Mouse (Mus musculus): ENCODE results near the gene Arel1. TPM values are rescaled to one million over a fixed set of nuclear protein-coding genes. Genes with fewer than 3 reads are reported as not detected.

The Arel1 gene
- polyA plus RNA-seq, 1 experiment from 2014 or later, result 17.1 TPM

DNA sequence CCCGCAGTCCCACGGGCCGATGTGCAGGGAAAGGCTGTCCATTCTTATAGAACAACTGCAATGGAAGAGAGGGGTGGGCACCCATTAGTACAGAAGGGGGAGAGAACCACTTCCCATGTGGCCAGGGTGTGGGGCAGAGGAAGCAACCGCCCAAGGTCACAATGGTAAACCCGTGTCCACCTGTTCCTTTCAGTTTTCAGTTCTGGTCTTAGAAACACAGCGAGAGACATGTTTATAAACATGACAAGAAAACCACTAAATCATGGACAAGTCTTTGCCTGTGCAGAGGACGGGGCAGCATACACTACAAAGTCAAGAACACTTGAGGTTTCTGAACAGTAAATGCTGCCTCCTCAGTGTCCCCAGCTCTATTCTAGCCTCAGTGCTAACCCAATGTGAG is 30.4 kb downstream of the Arel1 start:
- no peak overlapping the region for H3K9ac ChIP-seq
- H3K4me1 ChIP-seq (ENCODE audit: insufficient read depth), result no peaks in the 10 kb centered on the region
- H3K36me3 ChIP-seq (ENCODE audit: insufficient read depth), result peaks cover 40% of the 10 kb centered on the region
- DNase-seq, result no peak
- WGBS, result 73% methylated on average over 7 of the region's 7 CpGs
- no peak overlapping the region for H3K4me2 ChIP-seq
- no peaks in the 10 kb centered on the region for H3K9me3 ChIP-seq (ENCODE audit: low read depth, low read length)
- H3K27ac ChIP-seq (ENCODE audit: low read depth), result no peak overlapping the region
- TF ChIP-seq CTCF (IDR thresholded peaks at IDR 0.05; ENCODE audit: low read depth), result no peak
- ATAC-seq (ENCODE audit: insufficient read depth), result no peak
- H3K4me3 ChIP-seq (ENCODE audit: low read depth, low read length), result no peak overlapping the region
- H3K27me3 ChIP-seq (ENCODE audit: insufficient read depth, low read length), result no peaks in the 10 kb centered on the region

DNA sequence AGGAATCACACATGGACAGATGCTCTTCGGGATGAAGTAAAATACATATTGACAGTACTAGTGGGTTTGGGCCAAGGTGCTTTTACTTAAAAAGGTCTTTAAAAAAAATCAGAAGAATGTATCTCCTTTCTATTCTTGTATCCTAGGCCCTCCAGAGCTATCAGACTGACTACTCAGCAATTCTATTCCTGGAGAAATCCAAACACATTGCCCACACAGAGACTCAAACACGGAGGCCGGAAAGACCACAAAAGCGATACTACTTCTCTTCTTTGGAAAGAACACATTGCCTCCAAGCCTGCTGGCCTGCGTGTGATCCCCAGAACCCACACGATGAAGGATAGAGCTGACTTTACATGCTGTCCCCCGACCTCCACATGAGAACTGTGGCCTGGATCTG is 31.6 kb downstream of the Arel1 start:
- Histone ChIP-seq H3K9me3 (ENCODE audit: low read depth, low read length) (no peaks in the 10 kb centered on the region), H3K27me3 (ENCODE audit: insufficient read depth, low read length) (no peaks in the 10 kb centered on the region), H3K4me1 (ENCODE audit: insufficient read depth) (no peaks in the 10 kb centered on the region), H3K27ac (ENCODE audit: low read depth) (no peak overlapping the region), H3K4me2 (no peak overlapping the region), H3K36me3 (ENCODE audit: insufficient read depth) (peaks cover 51% of the 10 kb centered on the region), H3K9ac (no peak overlapping the region), H3K4me3 (ENCODE audit: low read depth, low read length) (no peak overlapping the region)
- TF ChIP-seq CTCF (IDR thresholded peaks at IDR 0.05; ENCODE audit: low read depth), result no peak
- DNase-seq, result no peak
- no peak for ATAC-seq (ENCODE audit: insufficient read depth)
- 92% methylated on average over 7 of the region's 7 CpGs for WGBS

DNA sequence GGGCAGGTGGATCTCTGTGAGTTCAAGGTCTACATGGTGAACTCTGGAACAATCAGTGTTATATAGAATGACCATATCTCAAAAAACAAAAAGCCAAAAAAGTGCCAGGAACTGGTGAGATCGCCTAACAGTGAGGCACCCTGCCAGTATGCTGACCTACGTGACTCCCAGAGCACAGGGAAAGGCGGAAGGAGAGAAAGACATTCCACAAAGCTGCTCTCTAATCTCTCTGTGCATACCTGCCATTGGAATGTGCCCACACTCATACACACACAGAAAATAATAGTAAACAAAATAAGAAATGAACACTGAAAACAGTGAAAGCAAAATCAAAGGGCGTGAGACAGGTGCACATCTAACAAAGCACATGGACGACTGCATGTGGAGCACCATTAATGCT is 35.4 kb downstream of the Arel1 start:
- no peak for DNase-seq
- H3K36me3 ChIP-seq (ENCODE audit: insufficient read depth), result peaks cover 59% of the 10 kb centered on the region
- H3K4me2 ChIP-seq, result no peak overlapping the region
- 83% methylated on average over 5 of the region's 5 CpGs for WGBS
- no peaks in the 10 kb centered on the region for H3K4me1 ChIP-seq (ENCODE audit: insufficient read depth)
- H3K4me3 ChIP-seq (ENCODE audit: low read depth, low read length), result no peak overlapping the region
- H3K9ac ChIP-seq, result no peak overlapping the region
- no peaks in the 10 kb centered on the region for H3K27me3 ChIP-seq (ENCODE audit: insufficient read depth, low read length)
- no peak for ATAC-seq (ENCODE audit: insufficient read depth)
- TF ChIP-seq CTCF (IDR thresholded peaks at IDR 0.05; ENCODE audit: low read depth), result no peak
- H3K27ac ChIP-seq (ENCODE audit: low read depth), result no peak overlapping the region
- no peaks in the 10 kb centered on the region for H3K9me3 ChIP-seq (ENCODE audit: low read depth, low read length)

DNA sequence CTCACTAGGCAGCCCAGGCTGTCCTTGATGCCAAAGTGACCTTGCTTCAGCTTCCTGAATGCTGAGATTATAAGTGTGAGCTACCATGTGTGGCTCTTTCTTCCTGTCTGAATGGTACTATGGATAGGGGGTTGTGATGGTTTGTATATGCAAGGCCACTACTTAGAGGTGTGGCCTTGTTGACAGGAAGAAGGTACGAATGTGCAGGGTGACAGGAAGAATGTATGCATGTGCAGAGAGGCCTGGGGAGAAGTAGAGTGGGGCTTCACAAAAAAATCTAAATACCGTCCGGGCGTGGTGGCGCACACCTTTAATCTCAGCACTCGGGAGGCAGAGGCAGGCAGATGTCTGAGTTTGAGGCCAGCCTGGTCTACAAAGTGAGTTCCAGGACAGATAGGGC is 38.5 kb downstream of the Arel1 start:
- no peak overlapping the region for H3K4me3 ChIP-seq (ENCODE audit: low read depth, low read length)
- H3K36me3 ChIP-seq (ENCODE audit: insufficient read depth), result peaks cover 62% of the 10 kb centered on the region
- H3K9ac ChIP-seq, result no peak overlapping the region
- WGBS, result 95% methylated on average over 6 of the region's 6 CpGs
- no peaks in the 10 kb centered on the region for H3K9me3 ChIP-seq (ENCODE audit: low read depth, low read length)
- ATAC-seq (ENCODE audit: insufficient read depth), result no peak
- no peak overlapping the region for H3K4me2 ChIP-seq
- no peaks in the 10 kb centered on the region for H3K4me1 ChIP-seq (ENCODE audit: insufficient read depth)
- H3K27ac ChIP-seq (ENCODE audit: low read depth), result no peak overlapping the region
- no peak for TF ChIP-seq CTCF (IDR thresholded peaks at IDR 0.05; ENCODE audit: low read depth)
- H3K27me3 ChIP-seq (ENCODE audit: insufficient read depth, low read length), result no peaks in the 10 kb centered on the region
- no peak for DNase-seq

DNA sequence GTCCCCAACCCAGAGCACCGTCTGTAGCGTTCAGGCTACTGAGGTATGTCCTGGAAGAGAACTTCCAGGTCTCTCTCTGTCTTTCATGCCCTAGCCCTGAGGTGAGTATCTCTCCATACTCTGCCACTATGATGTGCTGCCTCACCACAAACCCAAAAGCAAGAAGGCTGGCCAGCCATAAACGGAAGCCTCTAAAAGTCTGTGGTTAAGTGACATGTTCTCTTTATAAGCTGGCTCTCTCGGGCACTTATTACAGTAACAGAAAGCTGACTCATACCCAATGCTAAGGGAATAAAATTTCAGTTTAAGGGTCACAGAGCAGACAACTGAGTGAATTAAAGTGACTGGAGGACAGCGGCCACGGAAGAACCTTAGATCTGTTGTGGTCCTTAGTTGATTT is 44.2 kb downstream of the Arel1 start:
- H3K4me2 ChIP-seq, result no peak overlapping the region
- no peaks in the 10 kb centered on the region for H3K4me1 ChIP-seq (ENCODE audit: insufficient read depth)
- DNase-seq (no peak), ATAC-seq (ENCODE audit: insufficient read depth) (no peak)
- TF ChIP-seq CTCF (IDR thresholded peaks at IDR 0.05; ENCODE audit: low read depth), result no peak
- H3K27ac ChIP-seq (ENCODE audit: low read depth), result no peak overlapping the region
- H3K9ac ChIP-seq, result no peak overlapping the region
- H3K9me3 ChIP-seq (ENCODE audit: low read depth, low read length), result no peaks in the 10 kb centered on the region
- no peaks in the 10 kb centered on the region for H3K27me3 ChIP-seq (ENCODE audit: insufficient read depth, low read length)
- H3K4me3 ChIP-seq (ENCODE audit: low read depth, low read length), result no peak overlapping the region
- 94% methylated on average over 6 of the region's 6 CpGs for WGBS
- peaks cover 76% of the 10 kb centered on the region for H3K36me3 ChIP-seq (ENCODE audit: insufficient read depth)

DNA sequence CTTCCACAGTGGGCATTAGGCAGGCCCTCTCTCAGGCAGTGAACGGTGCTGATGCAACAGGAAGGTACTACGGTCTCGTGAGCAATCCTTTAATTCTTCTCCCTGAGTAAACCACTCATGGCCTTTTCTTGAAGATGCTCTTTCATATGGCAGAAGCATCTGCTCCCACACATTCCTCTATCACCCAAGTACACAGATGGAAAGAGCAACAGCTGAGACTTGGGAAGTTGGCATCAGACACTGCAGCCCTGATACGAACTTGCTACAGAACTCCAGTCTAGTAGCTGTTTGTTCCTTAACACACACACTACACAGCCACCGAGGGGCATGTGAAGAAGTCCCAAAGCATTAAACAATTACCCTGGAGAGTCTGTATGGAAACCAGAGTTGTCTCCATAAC is 46.4 kb downstream of the Arel1 start:
- Histone ChIP-seq H3K4me3 (ENCODE audit: low read depth, low read length) (no peak overlapping the region), H3K9me3 (ENCODE audit: low read depth, low read length) (no peaks in the 10 kb centered on the region), H3K4me2 (no peak overlapping the region), H3K27me3 (ENCODE audit: insufficient read depth, low read length) (no peaks in the 10 kb centered on the region), H3K4me1 (ENCODE audit: insufficient read depth) (no peaks in the 10 kb centered on the region), H3K27ac (ENCODE audit: low read depth) (no peak overlapping the region), H3K9ac (no peak overlapping the region), H3K36me3 (ENCODE audit: insufficient read depth) (peaks cover 74% of the 10 kb centered on the region)
- 87% methylated on average over 5 of the region's 5 CpGs for WGBS
- DNase-seq (no peak), ATAC-seq (ENCODE audit: insufficient read depth) (no peak)
- TF ChIP-seq CTCF (IDR thresholded peaks at IDR 0.05; ENCODE audit: low read depth), result no peak

DNA sequence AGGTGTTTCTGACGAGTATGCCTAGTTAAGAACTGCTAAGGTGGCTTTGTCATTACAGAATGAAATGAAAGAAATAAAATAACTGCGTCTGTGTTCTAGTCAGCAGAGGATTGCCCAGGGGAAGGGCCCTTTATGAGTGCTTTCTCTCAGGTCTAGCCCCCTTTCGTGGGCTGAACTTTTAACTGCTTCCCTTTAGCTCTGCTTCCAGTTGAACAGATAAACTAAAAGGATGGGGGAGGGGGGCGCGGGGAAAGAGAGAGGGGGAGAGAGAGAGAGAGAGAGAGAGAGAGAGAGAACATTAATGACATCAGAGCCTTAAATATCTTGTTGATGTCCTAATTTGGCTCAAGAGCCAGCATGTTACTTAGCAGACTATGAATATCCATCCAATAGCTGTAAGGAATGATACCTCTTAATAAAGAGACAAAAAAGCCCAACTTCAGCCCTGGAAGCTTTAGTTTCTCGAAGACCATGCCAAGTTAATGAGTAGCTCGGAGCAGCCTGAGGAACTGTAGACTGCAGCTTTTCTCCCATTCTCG is 48.8 kb downstream of the Arel1 start:
- no peak overlapping the region for H3K4me2 ChIP-seq

DNA sequence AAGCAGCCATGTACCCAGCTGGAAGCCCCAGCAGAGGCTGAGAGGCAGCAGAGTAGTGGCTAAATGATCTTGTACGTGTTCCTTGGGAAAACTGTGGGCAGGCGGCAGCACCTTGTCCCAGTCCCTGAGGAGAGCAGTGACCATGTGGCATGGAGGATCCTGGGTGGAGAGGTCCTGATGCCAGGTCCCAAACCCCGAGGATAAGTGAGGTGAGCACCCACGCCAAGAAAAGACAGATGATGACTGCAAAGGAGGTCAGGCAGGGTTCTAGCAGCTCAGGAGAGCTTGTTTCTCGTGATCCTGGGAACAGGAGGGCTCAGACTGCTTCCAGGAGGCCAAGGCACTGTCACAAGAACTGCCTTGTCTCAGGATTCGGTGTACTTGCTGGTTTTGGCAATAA is 51.9 kb downstream of the Arel1 start:
- Histone ChIP-seq H3K27ac (ENCODE audit: low read depth) (no peak overlapping the region), H3K36me3 (ENCODE audit: insufficient read depth) (peaks cover 42% of the 10 kb centered on the region), H3K4me3 (ENCODE audit: low read depth, low read length) (no peak overlapping the region), H3K27me3 (ENCODE audit: insufficient read depth, low read length) (no peaks in the 10 kb centered on the region), H3K9me3 (ENCODE audit: low read depth, low read length) (no peaks in the 10 kb centered on the region), H3K4me2 (no peak overlapping the region), H3K4me1 (ENCODE audit: insufficient read depth) (no peaks in the 10 kb centered on the region), H3K9ac (no peak overlapping the region)
- 85% methylated on average over 6 of the region's 6 CpGs for WGBS
- no peak for ATAC-seq (ENCODE audit: insufficient read depth)
- no peak for TF ChIP-seq CTCF (IDR thresholded peaks at IDR 0.05; ENCODE audit: low read depth)
- no peak for DNase-seq

More for the DNA sequence above, 48.8 kb downstream of the Arel1 start:
- H3K9me3 ChIP-seq (ENCODE audit: low read depth, low read length), result no peaks in the 10 kb centered on the region
- H3K4me1 ChIP-seq (ENCODE audit: insufficient read depth), result no peaks in the 10 kb centered on the region
- no peak overlapping the region for H3K27ac ChIP-seq (ENCODE audit: low read depth)
- ATAC-seq (ENCODE audit: insufficient read depth), result no peak
- no peak overlapping the region for H3K4me3 ChIP-seq (ENCODE audit: low read depth, low read length)
- no peaks in the 10 kb centered on the region for H3K27me3 ChIP-seq (ENCODE audit: insufficient read depth, low read length)
- no peak for DNase-seq
- 69% methylated on average over 8 of the region's 8 CpGs for WGBS
- TF ChIP-seq CTCF (IDR thresholded peaks at IDR 0.05; ENCODE audit: low read depth), result no peak
- H3K36me3 ChIP-seq (ENCODE audit: insufficient read depth), result peaks cover 68% of the 10 kb centered on the region
- no peak overlapping the region for H3K9ac ChIP-seq
